Mouse (Mus musculus): ENCODE data around the gene Hbb-bh2. TPM values are rescaled to one million over a fixed set of nuclear protein-coding genes. Genes with fewer than 3 reads are reported as not detected.
"Not testable (repeated sequence)": the region's sequence is repeated elsewhere in the genome, so short reads cannot be mapped to it uniquely, and the experiment has no call there.

The Hbb-bh2 gene
- total and polyA plus RNA-seq, 3 experiments = not detected

DNA sequence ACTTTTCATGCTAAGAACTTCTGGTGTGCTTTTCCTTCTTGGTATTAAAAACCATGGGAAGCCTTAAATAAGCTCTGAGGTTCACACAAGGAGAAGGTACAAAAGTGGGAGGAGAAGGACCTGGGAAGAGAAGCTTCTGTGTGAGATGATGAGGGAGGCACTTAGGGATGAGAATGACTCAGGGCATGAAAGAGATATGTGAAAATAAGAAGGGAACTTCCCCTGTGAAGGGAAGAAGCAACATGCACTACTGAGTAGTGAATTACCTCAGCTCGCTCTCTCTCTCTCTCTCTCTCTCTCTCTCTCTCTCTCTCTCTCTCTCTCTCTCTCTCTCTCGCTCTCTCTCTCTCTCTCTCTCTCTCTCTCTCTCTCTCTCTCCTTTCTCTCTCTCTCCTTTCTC lies 25.2 kb downstream of the Hbb-bh2 start:
- H3K79me2 ChIP-seq (replicated peaks; ENCODE audit: control insufficient read depth, extremely low read depth, insufficient read depth, poor library complexity, severe bottlenecking); H3K27me3 ChIP-seq (replicated peaks); H3K9ac ChIP-seq (ENCODE audit: insufficient read depth, low read depth); H3K27ac ChIP-seq (ENCODE audit: insufficient read depth, low read depth); in situ Hi-C loops (cut with MboI; ENCODE audit: low pct_ligation_motif_present, low pct_unique_long_range_greater_than_20kb, low sequenced_read_pairs); dilution Hi-C loops (cut with MboI; ENCODE audit: extremely low pct_ligation_motif_present, extremely low pct_unique_long_range_greater_than_20kb, low sequenced_read_pairs); H3K36me3 ChIP-seq (replicated peaks in 1 of 2; ENCODE audit: control insufficient read depth in 1 of 2, insufficient read depth in 1 of 2, low read length in 1 of 2); H3K9me3 ChIP-seq (replicated peaks; ENCODE audit: low read length); H3K4me3 ChIP-seq (replicated peaks in 1 of 3; ENCODE audit: low read depth in 2 of 3, low read length in 2 of 3, poor library complexity in 1 of 3): not testable (repeated sequence)
- H3K4me2 ChIP-seq (ENCODE audit: insufficient read depth, low read depth, poor library complexity, severe bottlenecking) = peak overlapping the region; percentile 44; the same call in 1 of the 2 replicates
- TF ChIP-seq JUND (conservative IDR thresholded peaks at IDR 0.05; ENCODE audit: low read depth, low read length) = peak; percentile 70
- peaks cover 2 to 33% of the 10 kb centered on the region in 2 experiments; a peak in 3 of 4 replicates for H3K4me1 ChIP-seq (ENCODE audit: control insufficient read depth in 1 of 2, insufficient read depth in 2 of 2)
- peak; percentile 55 for DNase-seq (ENCODE audit: extremely low read depth)

DNA sequence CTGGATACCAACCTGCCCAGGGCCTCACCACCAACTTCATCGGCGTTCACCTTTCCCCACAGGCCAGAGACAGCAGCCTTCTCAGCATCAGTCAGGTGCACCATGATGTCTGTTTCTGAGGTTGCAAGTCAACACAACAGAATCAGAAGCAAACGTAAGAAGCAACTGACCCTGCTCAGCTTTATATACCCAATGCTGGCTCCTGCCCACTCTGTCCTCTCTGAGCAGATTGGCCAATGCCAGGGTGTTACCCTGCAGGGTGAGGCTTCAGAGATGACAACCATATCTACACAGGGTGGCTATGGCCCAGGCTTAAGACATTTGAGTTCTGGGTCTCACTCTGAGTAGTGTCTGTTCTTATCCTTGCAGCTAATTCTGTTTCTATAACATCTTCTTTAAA lies 26.6 kb downstream of the Hbb-bh2 start, which contains the start of gene Hbb-bt:
Gene Hbb-bt, minus strand, starts transcription at position 231 of the 400 bp plus-strand sequence.
- no peak for DNase-seq (ENCODE audit: extremely low read depth)
- Histone ChIP-seq H3K27ac (ENCODE audit: insufficient read depth, low read depth) (no peak within 1 kb of the TSS), H3K4me1 (ENCODE audit: control insufficient read depth in 1 of 2, insufficient read depth in 2 of 2) (peaks cover 2 to 45% of the 10 kb centered on the region in 2 experiments; a peak in 3 of 4 replicates), H3K4me2 (ENCODE audit: insufficient read depth, low read depth, poor library complexity, severe bottlenecking) (no peak within 1 kb of the TSS), H3K9me3 (replicated peaks; ENCODE audit: low read length) (no peaks in the 10 kb centered on the region), H3K36me3 (replicated peaks in 1 of 2; ENCODE audit: control insufficient read depth in 1 of 2, insufficient read depth in 1 of 2, low read length in 1 of 2) (no peaks in the 10 kb centered on the region), H3K4me3 (replicated peaks in 1 of 3; ENCODE audit: low read depth in 2 of 3, low read length in 2 of 3, poor library complexity in 1 of 3) (no peak within 1 kb of the TSS), H3K27me3 (replicated peaks) (no peaks in the 10 kb centered on the region), H3K79me2 (replicated peaks; ENCODE audit: control insufficient read depth, extremely low read depth, insufficient read depth, poor library complexity, severe bottlenecking) (no peaks in the 10 kb centered on the region), H3K9ac (ENCODE audit: insufficient read depth, low read depth) (no peak within 1 kb of the TSS)
- TF ChIP-seq MAFK (IDR thresholded peaks at IDR 0.05; ENCODE audit: insufficient replicate concordance, low read length) = no peak
- TF ChIP-seq JUND (conservative IDR thresholded peaks at IDR 0.05; ENCODE audit: low read depth, low read length) = no peak
- no peak for TF ChIP-seq POLR2AphosphoS2 (IDR thresholded peaks at IDR 0.05; ENCODE audit: low read depth, low read length)
- TF ChIP-seq MEF2A (IDR thresholded peaks at IDR 0.05; ENCODE audit: borderline replicate concordance, low read depth, low read length) = no peak
- TF ChIP-seq ZC3H11A (IDR thresholded peaks at IDR 0.05; ENCODE audit: low read depth, low read length) = no peak
- TF ChIP-seq CHD2 (IDR thresholded peaks at IDR 0.05; ENCODE audit: low read length) = no peak
- TF ChIP-seq CHD1 (IDR thresholded peaks at IDR 0.05; ENCODE audit: low read depth, low read length) = no peak
- no peak for TF ChIP-seq RCOR1 (conservative IDR thresholded peaks at IDR 0.05; ENCODE audit: low read depth, low read length)
- no peak for TF ChIP-seq KAT2A (IDR thresholded peaks at IDR 0.05; ENCODE audit: insufficient replicate concordance, low read length)
- no peak for TF ChIP-seq NRF1 (IDR thresholded peaks at IDR 0.05; ENCODE audit: low read depth, low read length)
- no peak for TF ChIP-seq MAZ (IDR thresholded peaks at IDR 0.05; ENCODE audit: low read depth, low read length)
- no peak for TF ChIP-seq CTCF (conservative IDR thresholded peaks at IDR 0.05 in 1 of 2, IDR thresholded peaks at IDR 0.05 in 1 of 2; ENCODE audit: low read depth in 2 of 2, low read length in 2 of 2)
- TF ChIP-seq NELFE (IDR thresholded peaks at IDR 0.05; ENCODE audit: low read depth, low read length) = no peak
- TF ChIP-seq ZKSCAN1 (IDR thresholded peaks at IDR 0.05; ENCODE audit: borderline replicate concordance, low read depth, low read length) = no peak
- no peak for TF ChIP-seq PAX5 (IDR thresholded peaks at IDR 0.05; ENCODE audit: low read length)
- no peak for TF ChIP-seq SIN3A (IDR thresholded peaks at IDR 0.05; ENCODE audit: low read length)
- no peak for TF ChIP-seq MAX (IDR thresholded peaks at IDR 0.05; ENCODE audit: low read length)
- TF ChIP-seq ELF1 (IDR thresholded peaks at IDR 0.05; ENCODE audit: low read depth, low read length) = no peak
- dilution Hi-C loops (cut with MboI; ENCODE audit: extremely low pct_ligation_motif_present, extremely low pct_unique_long_range_greater_than_20kb, low sequenced_read_pairs) (no loop called here), in situ Hi-C loops (cut with MboI; ENCODE audit: low pct_ligation_motif_present, low pct_unique_long_range_greater_than_20kb, low sequenced_read_pairs) (no loop called here)

DNA sequence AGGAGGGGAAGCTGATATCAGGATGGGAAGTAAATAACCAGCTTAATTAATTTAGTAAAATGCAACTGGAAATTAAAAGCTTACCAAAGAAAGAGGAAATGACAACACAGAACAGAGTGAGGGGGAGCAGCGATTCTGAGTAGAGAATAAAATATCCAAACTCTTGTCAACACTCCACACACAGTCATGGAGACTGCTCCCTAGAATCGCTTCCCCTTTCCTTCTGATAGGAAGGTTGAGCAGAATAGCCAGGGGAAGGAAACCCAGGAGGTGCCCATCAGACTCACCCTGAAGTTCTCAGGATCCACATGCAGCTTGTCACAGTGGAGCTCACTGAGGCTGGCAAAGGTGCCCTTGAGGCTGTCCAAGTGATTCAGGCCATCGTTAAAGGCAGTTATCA lies 27.2 kb downstream of the Hbb-bh2 start:
- DNase-seq (ENCODE audit: extremely low read depth); H3K27me3 ChIP-seq (replicated peaks); H3K4me3 ChIP-seq (replicated peaks in 1 of 3; ENCODE audit: low read depth in 2 of 3, low read length in 2 of 3, poor library complexity in 1 of 3); H3K36me3 ChIP-seq (replicated peaks in 1 of 2; ENCODE audit: control insufficient read depth in 1 of 2, insufficient read depth in 1 of 2, low read length in 1 of 2); in situ Hi-C loops (cut with MboI; ENCODE audit: low pct_ligation_motif_present, low pct_unique_long_range_greater_than_20kb, low sequenced_read_pairs); H3K27ac ChIP-seq (ENCODE audit: insufficient read depth, low read depth); H3K4me2 ChIP-seq (ENCODE audit: insufficient read depth, low read depth, poor library complexity, severe bottlenecking); dilution Hi-C loops (cut with MboI; ENCODE audit: extremely low pct_ligation_motif_present, extremely low pct_unique_long_range_greater_than_20kb, low sequenced_read_pairs); H3K79me2 ChIP-seq (replicated peaks; ENCODE audit: control insufficient read depth, extremely low read depth, insufficient read depth, poor library complexity, severe bottlenecking); H3K9me3 ChIP-seq (replicated peaks; ENCODE audit: low read length); H3K9ac ChIP-seq (ENCODE audit: insufficient read depth, low read depth): not testable (repeated sequence)
- H3K4me1 ChIP-seq (ENCODE audit: control insufficient read depth in 1 of 2, insufficient read depth in 2 of 2) = peaks cover 2 to 47% of the 10 kb centered on the region in 2 experiments; a peak in 3 of 4 replicates
